Mouse (Mus musculus): ENCODE measurements around the gene Spg7. TPM values are rescaled to one million over a fixed set of nuclear protein-coding genes. Genes with fewer than 3 reads are reported as not detected.
A peak's percentile ranks its signal among the peaks of the same experiment; 100 is the strongest.
"Not testable (repeated sequence)": the region's sequence is repeated elsewhere in the genome, so short reads cannot be mapped to it uniquely, and the experiment has no call there.

Spg7 gene
- polyA plus RNA-seq, 1 experiment from 2014 or later, result 43.0 TPM

GRCm38 (mm10) chr8:123043941-123044340, 18.8 kb upstream of the Spg7 start:
- H3K27ac ChIP-seq (ENCODE audit: low read length), result no peak overlapping the region
- no peak overlapping the region for H3K4me3 ChIP-seq (replicated peaks; ENCODE audit: low read length)
- no peak overlapping the region for H3K9ac ChIP-seq (ENCODE audit: low read length)
- ATAC-seq (ENCODE audit: insufficient read depth, low FRiP score), result no peak
- peak overlapping the region; percentile 9; the same call in 1 of the 2 replicates for H3K4me2 ChIP-seq (ENCODE audit: low read depth, low read length)
- H3K36me3 ChIP-seq (ENCODE audit: control insufficient read depth, insufficient read depth, low read length), result no peaks in the 10 kb centered on the region
- H3K9me3 ChIP-seq (replicated peaks; ENCODE audit: control insufficient read depth, low read length), result no peaks in the 10 kb centered on the region
- WGBS, result 77% methylated on average over 3 of the region's 3 CpGs
- H3K27me3 ChIP-seq (ENCODE audit: control insufficient read depth, insufficient read depth, low read length), result no peaks in the 10 kb centered on the region
- peaks cover 25% of the 10 kb centered on the region for H3K4me1 ChIP-seq (ENCODE audit: control insufficient read depth, insufficient read depth, low read length)

DNA sequence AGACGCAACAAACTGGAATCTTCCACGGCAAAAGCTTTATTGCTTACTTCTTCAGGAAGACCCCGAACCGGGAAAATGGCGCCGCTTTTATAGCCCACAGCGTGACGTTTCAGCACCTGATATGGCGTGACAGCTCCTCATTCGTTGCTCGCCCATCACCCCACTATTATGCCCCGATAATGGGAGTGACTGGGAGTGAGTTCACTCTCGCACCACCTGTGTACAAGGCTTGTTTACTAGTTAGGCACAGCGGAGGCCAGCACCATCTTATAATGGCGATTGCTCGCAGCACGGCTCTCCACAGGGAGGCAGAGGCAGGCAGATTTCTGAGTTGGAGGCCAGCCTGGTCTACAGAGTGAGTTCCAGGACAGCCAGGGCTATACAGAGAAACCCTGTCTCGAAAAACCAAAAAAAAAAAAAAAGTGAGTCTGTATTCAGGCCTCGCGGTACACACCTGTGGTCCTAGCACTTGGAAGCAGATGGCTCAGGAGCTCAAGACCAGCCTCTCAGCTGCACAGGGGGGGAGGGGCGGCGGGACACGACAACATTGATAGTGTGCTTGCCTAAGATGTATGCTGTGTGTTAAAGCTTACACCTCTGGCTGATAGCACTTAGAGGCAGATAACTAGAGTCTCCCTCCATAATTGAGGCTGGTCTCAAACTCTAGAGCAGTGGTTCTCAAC, 17.9 kb upstream of the Spg7 start:
- not testable (repeated sequence) for H3K4me3 ChIP-seq (replicated peaks; ENCODE audit: low read length); H3K36me3 ChIP-seq (ENCODE audit: control insufficient read depth, insufficient read depth, low read length); ATAC-seq (ENCODE audit: insufficient read depth, low FRiP score); H3K27ac ChIP-seq (ENCODE audit: low read length); H3K9me3 ChIP-seq (replicated peaks; ENCODE audit: control insufficient read depth, low read length); H3K4me2 ChIP-seq (ENCODE audit: low read depth, low read length); H3K9ac ChIP-seq (ENCODE audit: low read length); H3K27me3 ChIP-seq (ENCODE audit: control insufficient read depth, insufficient read depth, low read length)
- peaks cover 18% of the 10 kb centered on the region for H3K4me1 ChIP-seq (ENCODE audit: control insufficient read depth, insufficient read depth, low read length)
- WGBS, result 94% methylated on average over 23 of the region's 23 CpGs

GRCm38 (mm10) chr8:123046706-123047105, 16.0 kb upstream of the Spg7 start:
- H3K9ac ChIP-seq (ENCODE audit: low read length), result no peak overlapping the region
- no peak overlapping the region for H3K4me2 ChIP-seq (ENCODE audit: low read depth, low read length)
- H3K36me3 ChIP-seq (ENCODE audit: control insufficient read depth, insufficient read depth, low read length), result no peaks in the 10 kb centered on the region
- 73% methylated on average over 4 of the region's 4 CpGs for WGBS
- ATAC-seq (ENCODE audit: insufficient read depth, low FRiP score), result no peak
- H3K4me3 ChIP-seq (replicated peaks; ENCODE audit: low read length), result no peak overlapping the region
- H3K4me1 ChIP-seq (ENCODE audit: control insufficient read depth, insufficient read depth, low read length), result peaks cover 9% of the 10 kb centered on the region
- H3K27ac ChIP-seq (ENCODE audit: low read length), result no peak overlapping the region
- H3K9me3 ChIP-seq (replicated peaks; ENCODE audit: control insufficient read depth, low read length), result no peaks in the 10 kb centered on the region
- no peaks in the 10 kb centered on the region for H3K27me3 ChIP-seq (ENCODE audit: control insufficient read depth, insufficient read depth, low read length)

GRCm38 (mm10) chr8:123047827-123048226, 14.9 kb upstream of the Spg7 start:
- no peak overlapping the region for H3K4me3 ChIP-seq (replicated peaks; ENCODE audit: low read length)
- H3K9me3 ChIP-seq (replicated peaks; ENCODE audit: control insufficient read depth, low read length), result no peaks in the 10 kb centered on the region
- H3K36me3 ChIP-seq (ENCODE audit: control insufficient read depth, insufficient read depth, low read length), result no peaks in the 10 kb centered on the region
- no peaks in the 10 kb centered on the region for H3K27me3 ChIP-seq (ENCODE audit: control insufficient read depth, insufficient read depth, low read length)
- peaks cover 9% of the 10 kb centered on the region for H3K4me1 ChIP-seq (ENCODE audit: control insufficient read depth, insufficient read depth, low read length)
- no peak for ATAC-seq (ENCODE audit: insufficient read depth, low FRiP score)
- H3K27ac ChIP-seq (ENCODE audit: low read length), result peak overlapping the region; percentile 51
- H3K4me2 ChIP-seq (ENCODE audit: low read depth, low read length), result no peak overlapping the region
- WGBS, result 74% methylated on average over 7 of the region's 7 CpGs
- H3K9ac ChIP-seq (ENCODE audit: low read length), result no peak overlapping the region

- H3K4me3 ChIP-seq (replicated peaks; ENCODE audit: low read length), result no peak overlapping the region
- 77% methylated on average over 7 of the region's 7 CpGs for WGBS
- H3K27ac ChIP-seq (ENCODE audit: low read length), result 0 out of 2 replicates have a peak overlapping the region, but pooled peaks have one; percentile 30
- H3K36me3 ChIP-seq (ENCODE audit: control insufficient read depth, insufficient read depth, low read length), result no peaks in the 10 kb centered on the region
- ATAC-seq (ENCODE audit: insufficient read depth, low FRiP score), result no peak
- no peaks in the 10 kb centered on the region for H3K27me3 ChIP-seq (ENCODE audit: control insufficient read depth, insufficient read depth, low read length)
- no peak overlapping the region for H3K4me2 ChIP-seq (ENCODE audit: low read depth, low read length)
- no peak overlapping the region for H3K9ac ChIP-seq (ENCODE audit: low read length)
- H3K9me3 ChIP-seq (replicated peaks; ENCODE audit: control insufficient read depth, low read length), result no peaks in the 10 kb centered on the region
- peaks cover 6% of the 10 kb centered on the region for H3K4me1 ChIP-seq (ENCODE audit: control insufficient read depth, insufficient read depth, low read length)
Observed at GRCm38 (mm10) chr8:123048402-123048801, 14.3 kb upstream of the Spg7 start.

DNA sequence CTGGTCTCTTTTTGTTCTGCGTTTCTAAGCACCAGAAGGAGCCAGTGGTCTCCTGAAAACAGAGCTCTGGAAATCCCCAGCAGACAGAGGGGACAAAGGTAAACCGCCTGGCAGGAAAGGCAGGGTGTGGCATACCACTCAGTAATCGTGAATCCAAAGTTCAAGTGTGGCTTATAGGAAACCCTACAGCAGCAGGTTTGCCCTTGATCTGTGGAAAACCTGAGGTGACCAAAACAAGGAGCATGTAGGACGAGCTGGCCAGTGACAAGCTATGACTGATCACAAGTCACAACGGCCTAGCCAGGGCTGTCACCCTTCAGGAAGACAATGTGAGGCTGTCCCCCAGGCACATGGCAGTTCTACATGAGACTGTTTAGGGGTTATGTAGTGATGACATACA, 11.3 kb upstream of the Spg7 start:
- H3K4me2 ChIP-seq (ENCODE audit: low read depth, low read length), result peak overlapping the region; percentile 6; the same call in 1 of the 2 replicates
- 44% methylated on average over 5 of the region's 5 CpGs for WGBS

DNA sequence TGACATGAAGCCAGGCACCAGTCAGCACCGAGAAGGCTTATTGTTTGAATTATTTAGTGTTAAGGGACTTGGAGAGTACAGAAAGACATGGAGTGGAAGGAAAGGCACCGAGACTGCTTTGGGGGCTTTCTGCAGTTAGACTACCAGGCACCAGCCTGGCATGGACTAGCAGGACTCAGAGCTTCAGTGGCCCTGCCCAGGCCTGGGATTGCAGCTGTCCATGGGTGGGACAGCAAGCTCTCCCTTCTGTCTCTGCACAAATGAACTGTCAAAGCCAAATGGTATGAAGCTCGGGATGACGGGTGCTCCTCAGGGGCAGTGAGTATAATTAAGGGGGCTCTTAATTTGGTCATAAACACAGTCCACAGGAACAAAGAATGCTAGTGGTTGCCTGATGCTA, 1.3 kb downstream of the Spg7 start:
- H3K9ac ChIP-seq (ENCODE audit: low read length), result no peak overlapping the region
- H3K27me3 ChIP-seq (ENCODE audit: control insufficient read depth, insufficient read depth, low read length), result no peaks in the 10 kb centered on the region
- H3K9me3 ChIP-seq (replicated peaks; ENCODE audit: control insufficient read depth, low read length), result no peaks in the 10 kb centered on the region
- WGBS, result 76% methylated on average over 4 of the region's 4 CpGs
- H3K4me1 ChIP-seq (ENCODE audit: control insufficient read depth, insufficient read depth, low read length), result peaks cover 15% of the 10 kb centered on the region
- H3K27ac ChIP-seq (ENCODE audit: low read length), result no peak overlapping the region
- H3K4me3 ChIP-seq (replicated peaks; ENCODE audit: low read length), result no peak overlapping the region
- H3K36me3 ChIP-seq (ENCODE audit: control insufficient read depth, insufficient read depth, low read length), result no peaks in the 10 kb centered on the region; the same call in 1 of the 2 replicates
- peak overlapping the region; percentile 86 for H3K4me2 ChIP-seq (ENCODE audit: low read depth, low read length)
- ATAC-seq (ENCODE audit: insufficient read depth, low FRiP score), result no peak

More for the DNA sequence above, 11.3 kb upstream of the Spg7 start:
- H3K36me3 ChIP-seq (ENCODE audit: control insufficient read depth, insufficient read depth, low read length), result no peaks in the 10 kb centered on the region
- H3K4me3 ChIP-seq (replicated peaks; ENCODE audit: low read length), result no peak overlapping the region
- no peaks in the 10 kb centered on the region for H3K27me3 ChIP-seq (ENCODE audit: control insufficient read depth, insufficient read depth, low read length)
- no peaks in the 10 kb centered on the region for H3K9me3 ChIP-seq (replicated peaks; ENCODE audit: control insufficient read depth, low read length)
- peak; percentile 68; the same call in 1 of the 2 replicates for ATAC-seq (ENCODE audit: insufficient read depth, low FRiP score)
- H3K4me1 ChIP-seq (ENCODE audit: control insufficient read depth, insufficient read depth, low read length), result no peaks in the 10 kb centered on the region; the same call in 1 of the 2 replicates
- H3K9ac ChIP-seq (ENCODE audit: low read length), result no peak overlapping the region
- H3K27ac ChIP-seq (ENCODE audit: low read length), result peak overlapping the region; percentile 87

DNA sequence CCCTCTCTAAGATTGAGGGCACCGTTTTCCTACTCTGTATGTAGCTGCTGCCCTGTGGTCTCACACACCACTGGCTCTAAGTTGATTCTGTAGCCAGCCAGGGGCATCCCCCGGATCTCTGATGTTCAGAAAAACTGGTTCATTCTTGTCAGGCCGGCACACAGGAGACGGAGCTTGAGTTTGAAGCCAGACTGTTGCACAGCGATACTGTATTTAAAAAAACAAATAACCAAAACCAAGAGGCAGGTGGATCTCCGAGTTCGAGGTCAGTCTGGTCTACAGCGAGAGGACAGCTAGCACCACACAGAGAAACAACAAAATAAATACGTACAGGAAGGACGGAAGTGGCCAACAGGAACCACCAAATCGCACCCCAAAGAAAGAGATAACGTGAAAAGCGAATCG, 2.1 kb downstream of the Spg7 start:
- Histone ChIP-seq H3K27me3 (ENCODE audit: control insufficient read depth, insufficient read depth, low read length) (no peaks in the 10 kb centered on the region), H3K4me1 (ENCODE audit: control insufficient read depth, insufficient read depth, low read length) (peaks cover 15% of the 10 kb centered on the region), H3K4me3 (replicated peaks; ENCODE audit: low read length) (peak overlapping the region; percentile 63), H3K27ac (ENCODE audit: low read length) (peak overlapping the region; percentile 90), H3K36me3 (ENCODE audit: control insufficient read depth, insufficient read depth, low read length) (no peaks in the 10 kb centered on the region; the same call in 1 of the 2 replicates), H3K4me2 (ENCODE audit: low read depth, low read length) (peak overlapping the region; percentile 86), H3K9me3 (replicated peaks; ENCODE audit: control insufficient read depth, low read length) (no peaks in the 10 kb centered on the region), H3K9ac (ENCODE audit: low read length) (peak overlapping the region; percentile 97)
- under 1% methylated on average over 14 of the region's 14 CpGs for WGBS
- peak; percentile 11; the same call in 1 of the 2 replicates for ATAC-seq (ENCODE audit: insufficient read depth, low FRiP score)

DNA sequence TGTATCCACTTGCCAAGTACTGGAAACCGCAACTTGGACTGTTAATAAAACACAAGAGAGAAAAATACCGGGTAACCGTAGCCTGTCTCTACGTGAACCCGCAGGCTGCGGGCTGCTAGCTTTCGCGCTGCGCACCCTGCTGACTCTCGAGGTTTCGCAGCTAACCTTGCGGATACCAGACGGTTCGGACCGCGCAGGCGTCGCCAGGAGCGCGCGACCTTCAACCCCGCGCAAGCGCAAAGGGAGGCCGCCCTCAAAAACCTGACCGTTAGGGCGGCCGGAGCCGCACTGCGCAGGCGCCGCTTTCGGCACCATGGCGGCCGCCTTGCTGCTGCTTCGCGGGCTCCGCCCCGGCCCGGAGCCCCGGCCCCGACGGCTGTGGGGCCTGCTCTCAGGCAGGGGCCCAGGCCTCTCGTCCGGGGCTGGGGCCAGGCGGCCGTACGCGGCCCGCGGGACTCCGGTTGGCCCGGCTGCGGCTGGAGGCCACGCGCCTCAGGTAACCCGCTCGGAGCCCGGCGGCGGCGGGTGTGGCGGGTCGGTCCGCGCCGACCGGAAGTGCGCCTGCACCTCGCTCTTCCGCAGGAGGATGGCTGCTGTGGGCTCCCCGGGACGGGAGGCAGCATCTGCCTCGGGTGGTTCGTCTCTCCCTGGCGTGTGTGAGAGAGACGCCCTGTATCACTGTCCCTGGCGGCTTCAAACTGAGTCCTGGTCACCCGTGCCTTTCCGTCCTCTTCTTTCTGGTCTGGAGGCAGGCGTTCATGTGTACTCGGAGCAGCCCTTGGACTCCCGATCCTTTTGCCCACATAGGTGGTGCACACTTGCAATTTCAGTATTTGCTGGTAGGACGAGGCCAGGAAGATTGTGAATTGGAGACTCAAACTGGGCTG, 2.7 kb downstream of the Spg7 start:
- under 1% methylated on average over 84 of the region's 84 CpGs for WGBS
- Histone ChIP-seq H3K9me3 (replicated peaks; ENCODE audit: control insufficient read depth, low read length) (no peaks in the 10 kb centered on the region), H3K27me3 (ENCODE audit: control insufficient read depth, insufficient read depth, low read length) (no peaks in the 10 kb centered on the region), H3K4me1 (ENCODE audit: control insufficient read depth, insufficient read depth, low read length) (peaks cover 15% of the 10 kb centered on the region), H3K4me2 (ENCODE audit: low read depth, low read length) (peak overlapping the region; percentile 86), H3K36me3 (ENCODE audit: control insufficient read depth, insufficient read depth, low read length) (no peaks in the 10 kb centered on the region; the same call in 1 of the 2 replicates), H3K4me3 (replicated peaks; ENCODE audit: low read length) (peak overlapping the region; percentile 63), H3K27ac (ENCODE audit: low read length) (peak overlapping the region; percentile 90), H3K9ac (ENCODE audit: low read length) (peak overlapping the region; percentile 97)
- peak; percentile 98 for ATAC-seq (ENCODE audit: insufficient read depth, low FRiP score)
